21 mouse cellular contexts compared by ENCODE assay signal in the genomic region with DNA sequence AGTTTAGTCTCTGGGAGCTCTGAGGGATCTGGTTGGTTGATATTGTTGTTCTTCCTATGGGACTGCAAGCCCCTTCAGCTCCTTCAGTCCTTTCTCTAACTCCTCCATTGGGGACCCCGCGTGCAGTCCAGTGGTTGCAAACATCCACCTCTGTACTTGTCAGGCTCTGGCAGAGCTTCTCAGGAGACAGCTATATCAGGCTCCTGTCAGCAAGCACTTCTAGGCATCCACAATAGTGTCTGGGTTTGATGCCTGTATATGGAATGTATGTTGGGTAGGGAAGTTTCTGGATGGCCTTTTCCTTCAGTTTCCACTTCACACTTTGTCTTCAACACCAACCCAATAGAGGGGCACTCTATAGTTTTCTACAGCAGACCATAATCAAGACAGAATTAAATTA. TPM values are rescaled to one million over a fixed set of nuclear protein-coding genes. Genes with fewer than 3 reads are reported as not detected.
"Had no signal": no experiment of that assay in that cellular context is flagged by ENCODE, and none has a peak within 500 bp of the region (broad histone marks: within the 10 kb centered on the region; RNA-seq: fewer than 3 reads in every experiment).

No protein-coding gene starts in this region.

RNA-seq across cellular contexts. Expression of a gene that starts 30.5 kb away (rescaled TPM):
- total RNA-seq: heart, adult 18-20 months; hematopoietic stem cell, adult 5-6 weeks; hindbrain, postnatal 0 days; layer of hippocampus, adult 8-10 months; layer of hippocampus, postnatal 25 days; layer of hippocampus, postnatal 36 days; left cerebral cortex, adult 2 months had no signal
- polyA plus RNA-seq: heart, adult 2 months; hindbrain, embryonic 10.5 days; hindbrain, embryonic 12.5 days; hindbrain, embryonic 13.5 days; hindbrain, embryonic 14.5 days; hindbrain, embryonic 15.5 days; hindbrain, postnatal 0 days; inflammation-experienced regulatory T-cells, adult 6 months; intestine, embryonic 14.5 days; intestine, embryonic 15.5 days; intestine, embryonic 16.5 days; intestine, postnatal 0 days; kidney, adult 2 months; kidney, embryonic 14.5 days; large intestine, adult 2 months had no signal
